Mouse (Mus musculus): ENCODE results near the gene Larp1b.

The Larp1b gene

GRCm38 (mm10) chr3:41030705-41031104, 81.1 kb downstream of the Larp1b start:
- no peak for DNase-seq

GRCm38 (mm10) chr3:41031286-41032210, 81.9 kb downstream of the Larp1b start:
- DNase-seq: no peak

- DNase-seq: no peak
These were observed 88.8 kb downstream of the Larp1b start for GRCm38 (mm10) chr3:41038297-41038916.

- DNase-seq: no peak
These were observed 91.6 kb downstream of the Larp1b start for GRCm38 (mm10) chr3:41041241-41041640.

GRCm38 (mm10) chr3:41042195-41042938, 92.7 kb downstream of the Larp1b start:
- peak; percentile 16 for DNase-seq

- DNase-seq: no peak
These were observed 94.2 kb downstream of the Larp1b start for GRCm38 (mm10) chr3:41043756-41044354.

GRCm38 (mm10) chr3:41047838-41048237, 98.2 kb downstream of the Larp1b start:
- no peak for DNase-seq

GRCm38 (mm10) chr3:41053334-41053733, 103.7 kb downstream of the Larp1b start:
- DNase-seq: no peak

GRCm38 (mm10) chr3:41058395-41058794, 108.8 kb downstream of the Larp1b start:
- peak; percentile 72 for DNase-seq

- no peak for DNase-seq
These were observed 109.6 kb downstream of the Larp1b start for GRCm38 (mm10) chr3:41059249-41059648.

GRCm38 (mm10) chr3:41061831-41062565, 112.4 kb downstream of the Larp1b start:
- DNase-seq: no peak

- no peak for DNase-seq
These were observed 113.1 kb downstream of the Larp1b start for GRCm38 (mm10) chr3:41062758-41063157.

GRCm38 (mm10) chr3:41065320-41065719, 115.7 kb downstream of the Larp1b start:
- no peak for DNase-seq

GRCm38 (mm10) chr3:41070519-41070918, 120.9 kb downstream of the Larp1b start:
- no peak for DNase-seq

GRCm38 (mm10) chr3:41075376-41075775, 125.7 kb downstream of the Larp1b start:
- DNase-seq: no peak

GRCm38 (mm10) chr3:41078673-41079072, 129.0 kb downstream of the Larp1b start:
- DNase-seq: no peak

GRCm38 (mm10) chr3:41080724-41081123, 131.1 kb downstream of the Larp1b start:
- no peak for DNase-seq

- peak; percentile 36 for DNase-seq
These were observed 132.1 kb downstream of the Larp1b start for GRCm38 (mm10) chr3:41081474-41082301.

GRCm38 (mm10) chr3:41082520-41082884, 132.9 kb downstream of the Larp1b start:
- no peak for DNase-seq

GRCm38 (mm10) chr3:41082885-41083789, 133.5 kb downstream of the Larp1b start, which contains the start of gene Pgrmc2:
Pgrmc2 (minus strand) TSS chr3:41083046.
- peak; percentile 99 for DNase-seq

All from cerebellum, adult 9-11 months (tissue).